In genomic region chr15:62206502-62206902, GRCm38 (mm10) we compare ENCODE assay signal across 9 mouse cellular contexts.
DNase-seq lines count a peak whose midpoint lies in the region; ATAC-seq and TF ChIP-seq lines count a peak whose summit lies in the region.
"Had no signal": no experiment of that assay in that cellular context is flagged by ENCODE, and none has a peak within 500 bp of the region (broad histone marks: within the 10 kb centered on the region; RNA-seq: fewer than 3 reads in every experiment).

No protein-coding gene starts in this region.

- no peak overlapping the region for H3K4me3 ChIP-seq in gastrocnemius, adult 2 months
- H3K4me3 ChIP-seq: lung, embryonic 15.5 days had no signal

- no peak overlapping the region for H3K27ac ChIP-seq in gastrocnemius, adult 2 months
- H3K27ac ChIP-seq: lung, embryonic 15.5 days had no signal

- peak; percentile 34 for DNase-seq in gastrocnemius, adult 2 months
- no peak for DNase-seq in gastrocnemius, postnatal 25 days
- DNase-seq in right cerebral cortex, postnatal 10 days (ENCODE audit: low spot score in 2 of 2), result peak; percentile 45 to 51
- no peak for DNase-seq in right cerebral cortex, adult 18-20 months
- peak; percentile 89 to 90 for DNase-seq in cerebellum, postnatal 14 days
- peak; percentile 21 for DNase-seq in ovary, postnatal 10 days (ENCODE audit: low spot score)
- DNase-seq in frontal cortex, postnatal 10 days (ENCODE audit: low spot score in 2 of 2), result no peak

- ATAC-seq in monocyte, adult 5-6 weeks (replicated peaks; ENCODE audit: insufficient number of reproducible peaks, low FRiP score, low TSS enrichment, poor library complexity, severe bottlenecking), result no peak

- intact Hi-C loops in gastrocnemius, adult 2 months (cut with DNase I), result no loop called here

- TF ChIP-seq CTCF in gastrocnemius, adult 2 months (IDR thresholded peaks at IDR 0.05), result no peak

Comparison
In these comparisons a context has a peak if more than half of its experiments do, and no peak if none do; other contexts are left out.
1. DNase-seq: peak in gastrocnemius, adult 2 months (single experiment), right cerebral cortex, postnatal 10 days (2 of 2), cerebellum, postnatal 14 days (2 of 2) and ovary, postnatal 10 days (single experiment); none in gastrocnemius, postnatal 25 days (single experiment), right cerebral cortex, adult 18-20 months (single experiment) and frontal cortex, postnatal 10 days (0 of 2).